Mouse (Mus musculus): ENCODE measurements around the gene Car15.

DNA sequence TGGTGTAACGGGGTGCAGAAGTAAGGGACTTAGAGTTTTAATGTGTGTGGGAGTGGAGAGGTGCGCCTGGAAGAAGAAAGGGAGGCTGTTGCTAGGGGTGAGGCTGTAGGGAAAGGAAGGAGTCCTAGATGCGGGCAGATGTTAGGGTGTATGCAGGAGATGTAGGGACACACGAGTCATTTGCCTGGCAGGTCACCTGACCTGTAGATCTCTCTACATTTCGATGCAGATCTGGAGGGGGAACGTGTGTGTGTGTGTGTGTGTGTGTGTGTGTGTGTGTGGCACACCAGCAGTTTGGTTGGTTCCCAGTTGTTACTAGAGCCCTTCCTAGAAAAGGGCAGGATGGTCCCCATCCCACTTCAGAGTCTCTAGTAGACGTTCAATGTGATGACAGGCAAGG lies 33.2 kb downstream of the Car15 start:
- TF ChIP-seq MAFK (IDR thresholded peaks at IDR 0.05; ENCODE audit: insufficient read depth, low read depth, low read length) (no peak), HCFC1 (IDR thresholded peaks at IDR 0.05; ENCODE audit: borderline replicate concordance, insufficient read depth, low read length) (no peak), CHD2 (IDR thresholded peaks at IDR 0.05; ENCODE audit: low read depth, low read length) (no peak), ZC3H11A (IDR thresholded peaks at IDR 0.05; ENCODE audit: borderline replicate concordance, low read depth, low read length) (no peak)
